Comparison of ENCODE assay signal across 26 mouse cellular contexts in genomic region chr13:81020811-81021210, GRCm38 (mm10).
"Had no signal": no experiment of that assay in that cellular context is flagged by ENCODE, and none has a peak within 500 bp of the region (broad histone marks: within the 10 kb centered on the region; RNA-seq: fewer than 3 reads in every experiment).

No protein-coding gene starts in this region.

- H3K9ac ChIP-seq: heart, embryonic 12.5 days; heart, embryonic 13.5 days; heart, embryonic 15.5 days; hindbrain, embryonic 12.5 days; hindbrain, embryonic 13.5 days; hindbrain, embryonic 14.5 days; hindbrain, embryonic 15.5 days; intestine, embryonic 15.5 days had no signal

- ATAC-seq: hindbrain, embryonic 16.5 days; hindbrain, postnatal 0 days; inflammation-experienced regulatory T-cells, adult 6 months; intestine, embryonic 15.5 days; intestine, embryonic 16.5 days; intestine, postnatal 0 days had no signal

- H3K4me2 ChIP-seq: heart, embryonic 11.5 days; heart, embryonic 12.5 days; heart, embryonic 13.5 days; heart, embryonic 15.5 days; hindbrain, embryonic 12.5 days; hindbrain, embryonic 13.5 days; hindbrain, embryonic 14.5 days; hindbrain, embryonic 15.5 days; intestine, embryonic 15.5 days had no signal

- H3K9me3 ChIP-seq: heart, embryonic 10.5 days; heart, embryonic 12.5 days; heart, embryonic 13.5 days; heart, embryonic 15.5 days; hindbrain, embryonic 10.5 days; hindbrain, embryonic 12.5 days; hindbrain, embryonic 13.5 days; hindbrain, embryonic 15.5 days; intestine, embryonic 15.5 days had no signal

- H3K27ac ChIP-seq: heart, adult 2 months; heart, embryonic 10.5 days; heart, embryonic 13.5 days; heart, embryonic 15.5 days; hindbrain, embryonic 10.5 days; hindbrain, embryonic 12.5 days; hindbrain, embryonic 13.5 days; hindbrain, embryonic 14.5 days; hindbrain, embryonic 15.5 days; hindbrain, postnatal 0 days; intestine, embryonic 15.5 days; layer of hippocampus, adult 2 months; left cerebral cortex, adult 2 months had no signal

- H3K4me3 ChIP-seq: heart, adult 2 months; heart, embryonic 10.5 days; heart, embryonic 12.5 days; heart, embryonic 13.5 days; heart, embryonic 15.5 days; hindbrain, embryonic 10.5 days; hindbrain, embryonic 12.5 days; hindbrain, embryonic 13.5 days; hindbrain, embryonic 15.5 days; intestine, embryonic 15.5 days; layer of hippocampus, adult 2 months; left cerebral cortex, adult 2 months had no signal

- DNase-seq: heart, adult 18-20 months; heart, adult 2 months; heart, postnatal 10 days; heart, postnatal 14 days; heart, postnatal 36 days; heart, postnatal 4 days; layer of hippocampus, adult 9-11 months; layer of hippocampus, postnatal 36 days had no signal

- H3K4me1 ChIP-seq: heart, embryonic 10.5 days; heart, embryonic 12.5 days; heart, embryonic 13.5 days; heart, embryonic 15.5 days; hindbrain, embryonic 10.5 days; hindbrain, embryonic 12.5 days; hindbrain, embryonic 13.5 days; hindbrain, embryonic 15.5 days; intestine, embryonic 15.5 days had no signal

- H3K36me3 ChIP-seq: heart, embryonic 10.5 days; heart, embryonic 12.5 days; heart, embryonic 13.5 days; heart, embryonic 15.5 days; hindbrain, embryonic 10.5 days; hindbrain, embryonic 12.5 days; hindbrain, embryonic 13.5 days; hindbrain, embryonic 15.5 days; intestine, embryonic 15.5 days had no signal

- H3K27me3 ChIP-seq: heart, embryonic 12.5 days; heart, embryonic 13.5 days; heart, embryonic 15.5 days; hindbrain, embryonic 12.5 days; hindbrain, embryonic 13.5 days; hindbrain, embryonic 15.5 days; intestine, embryonic 15.5 days had no signal
